Mouse (Mus musculus) splenic B cell, adult 2 months (primary cell): ENCODE data around the gene Rdh9.
"Not testable (repeated sequence)": the region's sequence is repeated elsewhere in the genome, so short reads cannot be mapped to it uniquely, and the experiment has no call there.

Experiments used
- DNase-seq: peaks from one replicate; pipeline ENCODE4 v3.0.0-alpha.2; 2011; ENCODE audit warnings: low read depth, low spot score
- H3K27me3 ChIP-seq: 2 replicates; pipeline ENCODE4 v1.6.1; 2012; ENCODE audit warnings: mild to moderate bottlenecking, low read length, moderate library complexity, mixed read lengths; ENCODE audit not compliant: control insufficient read depth, poor library complexity, insufficient read depth, severe bottlenecking
- H3K36me3 ChIP-seq: 2 replicates; pipeline ENCODE4 v1.6.1; 2012; ENCODE audit warnings: mild to moderate bottlenecking, low read length, moderate library complexity, mixed read lengths; ENCODE audit not compliant: control insufficient read depth, poor library complexity, insufficient read depth, severe bottlenecking

The Rdh9 gene

GRCm38 (mm10) chr10:127748847-127749612 is 27.2 kb upstream of the Rdh9 start:
- H3K27me3 ChIP-seq: no peaks in the 10 kb centered on the region
- no peak for DNase-seq
- no peaks in the 10 kb centered on the region for H3K36me3 ChIP-seq

GRCm38 (mm10) chr10:127750136-127750777 is 25.9 kb upstream of the Rdh9 start:
- no peaks in the 10 kb centered on the region for H3K36me3 ChIP-seq
- DNase-seq: no peak
- no peaks in the 10 kb centered on the region for H3K27me3 ChIP-seq

GRCm38 (mm10) chr10:127751548-127751947 is 24.6 kb upstream of the Rdh9 start, which contains the start of gene Gpr182:
TSS of gene Gpr182 (minus strand) at chr10:127751732.
- no peak for DNase-seq
- no peaks in the 10 kb centered on the region for H3K27me3 ChIP-seq
- no peaks in the 10 kb centered on the region for H3K36me3 ChIP-seq

GRCm38 (mm10) chr10:127754566-127755166 is 21.5 kb upstream of the Rdh9 start:
- DNase-seq: no peak
- no peaks in the 10 kb centered on the region for H3K27me3 ChIP-seq
- H3K36me3 ChIP-seq: no peaks in the 10 kb centered on the region; the same call in 1 of the 2 replicates

- H3K36me3 ChIP-seq: no peaks in the 10 kb centered on the region; the same call in 1 of the 2 replicates
Measured at GRCm38 (mm10) chr10:127755246-127755645, 20.9 kb upstream of the Rdh9 start.

GRCm38 (mm10) chr10:127755770-127756468 is 20.3 kb upstream of the Rdh9 start:
- DNase-seq: no peak
- Histone ChIP-seq H3K27me3 (no peaks in the 10 kb centered on the region), H3K36me3 (no peaks in the 10 kb centered on the region; the same call in 1 of the 2 replicates)

More at GRCm38 (mm10) chr10:127755246-127755645, 20.9 kb upstream of the Rdh9 start:
- DNase-seq: no peak
- no peaks in the 10 kb centered on the region for H3K27me3 ChIP-seq

GRCm38 (mm10) chr10:127759181-127760110 is 16.7 kb upstream of the Rdh9 start, which contains the start of the genes Rdh1 and Rdh16f1:
TSS of gene Rdh1 (plus strand) at chr10:127759721.
TSS of gene Rdh16f1 (plus strand) at chr10:127759787.
- DNase-seq: no peak
- H3K36me3 ChIP-seq: no peaks in the 10 kb centered on the region; the same call in 1 of the 2 replicates

GRCm38 (mm10) chr10:127762926-127763325 is 13.3 kb upstream of the Rdh9 start:
- not testable (repeated sequence) for H3K27me3 ChIP-seq, DNase-seq, H3K36me3 ChIP-seq

More at GRCm38 (mm10) chr10:127759181-127760110, 16.7 kb upstream of the Rdh9 start, which contains the start of the genes Rdh1 and Rdh16f1:
- no peaks in the 10 kb centered on the region for H3K27me3 ChIP-seq

- no peaks in the 10 kb centered on the region for H3K36me3 ChIP-seq
- DNase-seq: no peak
- no peaks in the 10 kb centered on the region for H3K27me3 ChIP-seq
Measured at GRCm38 (mm10) chr10:127763914-127764680, 12.1 kb upstream of the Rdh9 start.

- no peaks in the 10 kb centered on the region for H3K36me3 ChIP-seq
- DNase-seq: no peak
- no peaks in the 10 kb centered on the region for H3K27me3 ChIP-seq
Measured at GRCm38 (mm10) chr10:127766564-127766963, 9.6 kb upstream of the Rdh9 start.

GRCm38 (mm10) chr10:127782321-127782720 is 6.1 kb downstream of the Rdh9 start:
- not testable (repeated sequence) for H3K36me3 ChIP-seq, DNase-seq, H3K27me3 ChIP-seq

- not testable (repeated sequence) for DNase-seq, H3K36me3 ChIP-seq, H3K27me3 ChIP-seq
Measured at GRCm38 (mm10) chr10:127785411-127785810, 9.2 kb downstream of the Rdh9 start.

GRCm38 (mm10) chr10:127799295-127799694 is 23.1 kb downstream of the Rdh9 start:
- H3K36me3 ChIP-seq: no peaks in the 10 kb centered on the region
- no peaks in the 10 kb centered on the region for H3K27me3 ChIP-seq
- no peak for DNase-seq
